Mouse (Mus musculus): Measurements from ENCODE around the gene Kcnj12.

- TF ChIP-seq CTCF (IDR thresholded peaks at IDR 0.05), result no peak
- no peak for TF ChIP-seq POLR2A (IDR thresholded peaks at IDR 0.05; ENCODE audit: insufficient read depth, low read depth, low read length)
- no peak for TF ChIP-seq EP300 (IDR thresholded peaks at IDR 0.05; ENCODE audit: insufficient read depth, low read depth, low read length)
Measured at GRCm38 (mm10) chr11:61022550-61023391, at the start of gene Kcnj12.
